Mouse (Mus musculus): ENCODE data around the gene Lcmt1.

DNA sequence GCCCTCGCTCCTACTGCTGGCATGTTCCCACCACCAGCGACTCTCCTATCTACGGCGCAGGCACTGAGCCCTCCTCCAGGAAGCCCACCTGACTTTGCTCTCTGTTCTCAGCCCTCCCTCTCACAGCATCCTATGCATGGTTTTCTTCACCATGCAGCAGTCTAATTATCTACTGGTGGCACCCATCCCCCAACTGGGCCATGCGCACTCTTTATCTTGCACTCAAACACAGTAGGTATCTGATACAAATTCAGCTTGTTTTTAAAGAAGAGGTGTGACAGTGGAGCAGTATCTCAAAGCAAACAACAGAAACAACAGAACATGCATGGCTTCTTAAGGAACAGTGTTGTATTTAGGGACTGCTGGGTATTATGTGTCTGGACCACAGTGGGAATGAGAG lies 43.5 kb upstream of the Lcmt1 start:
- no peak for TF ChIP-seq CTCF (IDR thresholded peaks at IDR 0.05; ENCODE audit: control insufficient read depth, insufficient read depth, low read length)
- TF ChIP-seq POLR2A (IDR thresholded peaks at IDR 0.05; ENCODE audit: borderline replicate concordance, control insufficient read depth, low read depth, low read length): no peak
